Mouse (Mus musculus) small intestine, adult 2 months (tissue): Measurements from ENCODE around the gene Sh3pxd2a. TPM values are rescaled to one million over a fixed set of nuclear protein-coding genes. Genes with fewer than 3 reads are reported as not detected.
A peak's percentile ranks its signal among the peaks of the same experiment; 100 is the strongest.

Source experiments
- H3K27ac ChIP-seq: fragments of 200-500 bp; 2 replicates; pipeline ENCODE4 v1.5.1; 2012; ENCODE audit warnings: low read depth, low read length, control low read depth, inconsistent platforms; ENCODE audit not compliant: insufficient read depth
- H3K27me3 ChIP-seq: fragments of 200-500 bp; 2 replicates; pipeline ENCODE4 v1.6.1; 2012; ENCODE audit warnings: mild to moderate bottlenecking, moderate library complexity, low read length, inconsistent platforms; ENCODE audit not compliant: control insufficient read depth, insufficient read depth
- H3K36me3 ChIP-seq: fragments of 200-500 bp; 2 replicates; pipeline ENCODE4 v1.6.1; 2012; ENCODE audit warnings: mild to moderate bottlenecking, low read length, control low read depth, inconsistent platforms; ENCODE audit not compliant: control insufficient read depth, insufficient read depth
- H3K4me1 ChIP-seq: fragments of 200-500 bp; 2 replicates; pipeline ENCODE4 v1.6.1; 2012; ENCODE audit warnings: low read length, inconsistent platforms, mixed read lengths; ENCODE audit not compliant: control insufficient read depth, insufficient read depth, insufficient read length
- H3K4me3 ChIP-seq: fragments of 200-500 bp; 2 replicates; pipeline ENCODE4 v1.5.1; 2012; ENCODE audit warnings: low read depth, mild to moderate bottlenecking, control low read depth, inconsistent platforms, low read length, moderate library complexity
- CTCF ChIP-seq: fragments of 200-500 bp; IDR thresholded peaks from 2 replicates; pipeline ENCODE4 v1.5.1; 2012; ENCODE audit warnings: low read depth, mild to moderate bottlenecking, control low read depth, inconsistent platforms, low read length, moderate library complexity, mixed read lengths; ENCODE audit not compliant: insufficient replicate concordance, insufficient read length; ENCODE audit errors: extremely low read depth
- POLR2A ChIP-seq: fragments of 200-500 bp; IDR thresholded peaks from 2 replicates; pipeline ENCODE4 v1.6.1; 2012; ENCODE audit warnings: low read depth, mild to moderate bottlenecking, control low read depth, inconsistent platforms, low read length, moderate library complexity
- WGBS: fragments of 180-500 bp; shearing (Covaris S2); methylation state at CpG from one replicate; pipeline ENCODE4 v1.1.7; 2018; 5-methylcytosine and 5-hydroxymethylcytosine counted together
- polyA plus RNA-seq: library from polyadenylated mRNA; depleted of rRNA; stranded (reverse); fragments of >200 nt; gene quantifications from 2 replicates; pipeline ENCODE4 v1.2.3, GENCODE M21; 2012

Sh3pxd2a gene
- polyA plus RNA-seq, 1 experiment, result 6.3 TPM

DNA sequence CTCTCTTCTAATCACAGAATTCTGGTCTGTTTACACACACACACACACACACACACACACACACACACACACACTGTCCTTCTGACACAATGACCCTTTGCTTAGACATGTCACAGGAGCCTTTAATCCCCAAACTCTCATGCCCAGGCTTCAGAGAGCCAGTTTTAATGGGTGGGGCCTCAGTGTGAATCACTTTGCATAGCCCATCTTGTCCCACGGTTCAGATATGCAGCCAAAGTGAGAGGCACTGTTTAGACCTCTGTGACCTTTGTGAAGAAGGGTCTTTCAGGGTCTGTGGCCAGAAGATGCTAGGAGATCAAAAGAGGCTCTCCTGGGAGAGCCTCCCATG lies 148.3 kb downstream of the Sh3pxd2a start:
- H3K36me3 ChIP-seq, result no peaks in the 10 kb centered on the region
- no peaks in the 10 kb centered on the region for H3K27me3 ChIP-seq
- no peak for TF ChIP-seq CTCF
- no peak for TF ChIP-seq POLR2A
- WGBS, result 14% methylated on average over 1 of the region's 1 CpGs
- H3K4me3 ChIP-seq, result no peak overlapping the region
- H3K4me1 ChIP-seq, result peaks cover 7% of the 10 kb centered on the region; the same call in 1 of the 2 replicates
- no peak overlapping the region for H3K27ac ChIP-seq

DNA sequence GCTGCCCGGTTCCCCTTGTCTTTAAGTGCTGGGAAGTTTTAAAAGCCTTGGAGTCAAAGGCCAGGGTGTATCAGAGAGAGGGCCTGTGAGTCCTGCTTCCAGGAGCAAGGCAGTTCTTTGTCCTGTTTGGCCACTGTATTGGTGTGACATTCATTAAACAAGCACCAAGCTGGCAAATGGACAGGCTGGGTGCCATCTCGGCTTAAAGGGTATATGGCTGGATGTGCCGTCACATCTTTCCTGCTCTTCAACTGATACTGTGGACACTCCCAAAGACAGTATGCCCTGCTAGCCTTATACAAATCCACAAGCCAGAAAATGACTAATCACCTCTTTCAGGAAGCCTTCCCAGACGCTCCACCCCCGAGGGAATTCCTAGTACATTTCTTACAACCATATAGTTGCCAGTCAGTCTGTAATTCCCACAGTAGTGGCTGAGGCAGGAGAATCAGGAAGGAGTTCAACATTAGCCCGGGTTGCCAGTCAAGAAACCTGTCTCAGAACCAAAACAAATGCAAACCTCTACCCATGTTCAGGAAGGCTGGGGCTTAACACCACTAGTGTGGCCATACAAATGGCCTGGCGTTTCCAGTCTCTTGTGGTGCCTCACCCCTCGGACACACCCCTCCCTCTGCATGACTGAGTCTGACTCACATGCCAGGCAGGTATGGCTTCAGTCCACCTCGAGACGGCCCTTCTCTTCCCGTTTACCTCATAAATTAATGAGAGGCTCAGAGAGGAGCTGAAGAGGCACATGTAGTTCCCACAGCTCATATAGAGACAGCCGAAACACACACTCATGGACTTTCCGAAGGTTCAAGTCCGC lies 148.9 kb downstream of the Sh3pxd2a start:
- Histone ChIP-seq H3K36me3 (no peaks in the 10 kb centered on the region), H3K27me3 (no peaks in the 10 kb centered on the region), H3K27ac (peak overlapping the region; percentile 72), H3K4me1 (peaks cover 7% of the 10 kb centered on the region; the same call in 1 of the 2 replicates), H3K4me3 (no peak overlapping the region)
- WGBS, result 42% methylated on average over 14 of the region's 14 CpGs
- TF ChIP-seq CTCF (no peak), POLR2A (no peak)

DNA sequence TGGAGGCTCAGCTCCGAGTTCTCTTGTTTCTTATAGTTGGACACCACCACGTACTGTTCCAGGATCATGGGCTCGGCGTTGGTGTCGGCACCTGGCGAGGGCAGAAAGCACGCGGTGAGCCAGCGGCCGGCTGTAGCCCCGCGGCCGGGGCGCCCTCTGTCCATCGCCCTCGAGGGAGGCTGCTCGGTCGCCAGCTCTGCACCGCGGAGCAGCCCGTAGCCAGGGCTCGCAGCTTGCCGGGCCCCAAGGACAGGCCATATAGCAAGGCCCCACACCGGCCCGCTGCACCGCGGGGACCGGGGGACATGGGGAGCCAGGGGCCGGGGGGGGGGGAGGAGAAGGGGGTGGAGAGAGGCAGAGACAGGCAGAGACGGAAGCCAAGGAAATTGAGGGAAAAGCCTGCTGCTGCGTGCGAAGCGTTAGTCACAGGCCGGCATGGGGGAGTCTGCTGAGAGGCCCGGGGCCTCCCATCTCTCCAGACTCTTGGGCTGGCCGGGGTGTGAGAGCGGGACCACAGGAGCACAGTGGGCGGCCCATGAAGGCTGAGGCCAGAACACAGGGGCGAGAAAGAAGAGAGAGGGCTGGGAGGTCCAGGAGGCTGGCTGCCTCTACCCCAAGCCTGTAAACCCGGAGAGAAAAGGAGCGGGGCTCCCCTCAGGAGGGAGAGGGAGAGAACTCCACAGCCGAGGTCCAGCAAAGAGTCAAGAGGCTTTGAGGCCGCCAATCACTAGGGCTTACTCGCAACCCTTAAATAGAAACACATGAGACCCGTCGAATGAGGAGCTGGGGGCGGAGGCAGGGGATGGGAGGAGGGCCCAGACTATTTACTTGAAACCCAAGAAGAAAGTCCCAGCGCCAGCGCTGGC lies 149.9 kb downstream of the Sh3pxd2a start:
- Histone ChIP-seq H3K27ac (peak overlapping the region; percentile 84), H3K36me3 (no peaks in the 10 kb centered on the region), H3K4me3 (peak overlapping the region; percentile 56), H3K4me1 (peaks cover 7% of the 10 kb centered on the region; the same call in 1 of the 2 replicates), H3K27me3 (no peaks in the 10 kb centered on the region)
- WGBS, result 36% methylated on average over 49 of the region's 49 CpGs
- TF ChIP-seq POLR2A (peak; percentile 62; the same call in 1 of the 2 replicates), CTCF (no peak)

DNA sequence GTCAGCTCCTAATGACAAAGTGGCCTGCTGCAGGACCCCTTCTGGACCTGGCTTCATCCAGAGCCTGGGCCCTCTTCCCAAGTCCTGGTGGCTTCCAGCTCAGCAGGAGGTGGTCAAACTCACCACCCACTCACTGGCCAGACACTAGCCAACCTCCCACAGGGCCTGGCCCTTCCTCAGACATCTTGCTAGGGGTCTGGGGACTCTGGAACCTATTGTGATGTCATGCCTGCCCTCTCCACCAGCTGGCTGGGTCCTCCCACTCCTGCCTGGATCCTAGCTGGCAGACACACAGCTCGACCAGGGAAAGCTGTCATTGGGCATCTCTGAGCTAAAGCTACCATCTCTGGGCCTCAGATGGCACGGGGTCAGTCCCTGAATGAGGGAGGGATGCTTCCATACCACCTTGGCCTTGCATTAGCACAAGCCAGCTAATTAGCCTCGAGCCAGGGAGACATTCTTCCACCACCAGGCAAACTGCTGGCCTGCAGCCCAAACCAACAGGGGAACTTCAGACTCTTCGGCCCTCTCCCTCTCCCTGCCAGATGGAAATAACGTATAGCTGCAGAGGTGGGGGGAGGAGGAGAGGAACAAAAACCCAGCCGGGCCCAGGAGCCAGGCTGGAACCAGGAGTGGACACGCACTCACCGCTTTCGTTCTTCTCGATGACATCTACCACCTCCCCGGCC lies 150.7 kb downstream of the Sh3pxd2a start:
- TF ChIP-seq POLR2A, result no peak
- WGBS, result 34% methylated on average over 11 of the region's 11 CpGs
- peak overlapping the region; percentile 8; the same call in 1 of the 2 replicates for H3K27ac ChIP-seq
- no peaks in the 10 kb centered on the region for H3K27me3 ChIP-seq
- H3K4me1 ChIP-seq, result peaks cover 7% of the 10 kb centered on the region; the same call in 1 of the 2 replicates
- H3K36me3 ChIP-seq, result no peaks in the 10 kb centered on the region
- peak overlapping the region; percentile 56 for H3K4me3 ChIP-seq

DNA sequence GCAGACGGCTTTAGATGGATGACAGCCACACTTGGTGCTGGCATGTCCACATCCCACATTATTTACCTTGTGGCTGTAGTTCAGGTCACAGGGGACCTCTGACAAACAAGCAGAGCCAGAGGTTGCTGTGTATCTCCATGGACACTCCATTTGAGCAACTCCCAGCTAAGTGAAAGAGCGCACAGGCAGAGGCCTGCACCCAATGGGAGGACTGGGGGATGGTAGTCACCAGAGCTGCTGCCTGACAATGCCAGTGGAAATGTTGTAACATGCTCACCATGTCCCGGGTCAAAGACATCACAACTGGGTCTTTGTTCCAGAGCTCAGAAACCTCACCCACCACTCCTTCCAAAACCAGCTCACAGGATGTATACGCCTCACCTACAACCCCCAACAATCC lies 153.0 kb downstream of the Sh3pxd2a start:
- Histone ChIP-seq H3K27me3 (no peaks in the 10 kb centered on the region), H3K4me1 (peaks cover 7% of the 10 kb centered on the region; the same call in 1 of the 2 replicates), H3K36me3 (no peaks in the 10 kb centered on the region), H3K27ac (no peak overlapping the region), H3K4me3 (no peak overlapping the region)
- TF ChIP-seq POLR2A (no peak), CTCF (no peak)
- WGBS, result 81% methylated on average over 4 of the region's 4 CpGs

DNA sequence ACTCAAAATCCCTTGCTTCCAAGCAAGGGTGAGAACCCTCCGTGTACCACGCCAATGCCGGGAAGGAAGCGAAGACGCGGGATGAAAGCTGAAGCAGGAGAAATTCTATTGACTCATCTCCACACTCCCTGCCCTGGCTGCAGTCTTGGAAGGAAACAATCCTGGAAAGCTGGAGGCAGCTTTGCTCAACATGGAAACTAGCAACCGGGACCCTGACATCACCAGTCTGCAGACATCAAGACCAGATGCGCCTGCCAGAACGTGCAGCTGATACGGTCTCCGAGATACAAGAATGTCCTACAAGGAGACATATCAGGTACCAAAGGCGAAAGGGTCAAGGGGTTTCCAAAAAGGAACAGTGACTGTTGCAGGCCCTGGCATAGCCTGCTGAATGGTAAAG lies 154.4 kb downstream of the Sh3pxd2a start:
- no peaks in the 10 kb centered on the region for H3K36me3 ChIP-seq
- H3K4me3 ChIP-seq, result no peak overlapping the region
- WGBS, result 87% methylated on average over 12 of the region's 12 CpGs
- 0 out of 2 replicates have a peak, but pooled peaks cover 2% of the 10 kb centered on the region for H3K4me1 ChIP-seq
- H3K27ac ChIP-seq, result no peak overlapping the region
- TF ChIP-seq POLR2A (no peak), CTCF (no peak)
- no peaks in the 10 kb centered on the region for H3K27me3 ChIP-seq
